9 mouse cellular contexts compared by ENCODE assay signal in genomic region chr11:51809632-51810224, GRCm38 (mm10). TPM values are rescaled to one million over a fixed set of nuclear protein-coding genes. Genes with fewer than 3 reads are reported as not detected.
DNase-seq lines count a peak whose midpoint lies in the region; ATAC-seq lines count a peak whose summit lies in the region.
"Had no signal": no experiment of that assay in that cellular context is flagged by ENCODE, and none has a peak within 500 bp of the region (broad histone marks: within the 10 kb centered on the region; RNA-seq: fewer than 3 reads in every experiment).

No protein-coding gene starts in this region.

- no peak overlapping the region for H3K4me3 ChIP-seq in hindbrain, embryonic 10.5 days
- H3K4me3 ChIP-seq: liver, embryonic 13.5 days had no signal

- no peak overlapping the region for H3K27ac ChIP-seq in hindbrain, embryonic 10.5 days
- H3K27ac ChIP-seq: liver, embryonic 13.5 days had no signal

- intact Hi-C loops in left cerebral cortex, postnatal 25 days (cut with DNase I): no loop called here

- no peaks in the 10 kb centered on the region for H3K36me3 ChIP-seq in hindbrain, embryonic 10.5 days
- H3K36me3 ChIP-seq: liver, embryonic 13.5 days had no signal

- H3K27me3 ChIP-seq in hindbrain, embryonic 10.5 days (ENCODE audit: insufficient read depth, poor library complexity, severe bottlenecking): no peaks in the 10 kb centered on the region
- H3K27me3 ChIP-seq: liver, embryonic 13.5 days had no signal

- H3K4me1 ChIP-seq in hindbrain, embryonic 10.5 days (replicated peaks): peaks cover 6% of the 10 kb centered on the region

- DNase-seq in adrenal gland, postnatal 14 days: peak; percentile 49
- DNase-seq in adrenal gland, adult 8-10 months: no peak
- DNase-seq in left cerebral cortex, postnatal 25 days (ENCODE audit: low spot score in 2 of 2): peak; percentile 44 to 47
- no peak for DNase-seq in left cerebral cortex, adult 18-20 months (ENCODE audit: low spot score in 2 of 2)
- peak; percentile 42 for DNase-seq in ZHBTc4 (ENCODE audit: low read depth, low spot score)
- peak; percentile 52 for DNase-seq in lung, postnatal 25 days (ENCODE audit: low spot score)
- DNase-seq in hindbrain, embryonic 10.5 days (ENCODE audit: low spot score): no peak
- DNase-seq: liver, embryonic 13.5 days had no signal

- ATAC-seq in erythroid progenitor cell, adult 5-6 weeks (replicated peaks; ENCODE audit: low FRiP score, poor library complexity, severe bottlenecking): no peak

- WGBS in hindbrain, embryonic 10.5 days: 65% methylated on average over 6 of the region's 6 CpGs

- H3K9me3 ChIP-seq in hindbrain, embryonic 10.5 days: no peaks in the 10 kb centered on the region
- H3K9me3 ChIP-seq: liver, embryonic 13.5 days had no signal

RNA-seq across cellular contexts. Expression of gene Sar1b, which starts 46.2 kb away (rescaled TPM):
- total RNA-seq in adrenal gland, postnatal 14 days (2021): 95.1 and 99.2 TPM in 2 replicates
- 100 to 1,000 TPM in 2 of 4 experiments, 10 to 100 TPM in 2; 96.3 to 116 (median 101) TPM for total RNA-seq in adrenal gland, adult 8-10 months (2022)
- total RNA-seq in left cerebral cortex, postnatal 25 days (2021): 10 to 100 TPM; 68.3 to 70.1 TPM
- total RNA-seq in left cerebral cortex, adult 18-20 months (2021): 10 to 100 TPM; 67.7 to 71.7 TPM
- total RNA-seq in erythroid progenitor cell, adult 5-6 weeks (2015; ENCODE audit: low replicate concordance): 32.7 and 43.2 TPM in 2 replicates
- total RNA-seq in erythroid progenitor cell, adult 5-6 weeks (2017; ENCODE audit: low replicate concordance): 12.3 and 12.7 TPM in 2 replicates
- polyA plus RNA-seq in hindbrain, embryonic 10.5 days (2016; fragmentation: Nextera tagmentation; extraction: Ambion mirVana): 117 and 135 TPM in 2 replicates

RNA-seq across cellular contexts. Expression of gene Sec24a, which starts 46.3 kb away (rescaled TPM):
- total RNA-seq in adrenal gland, postnatal 14 days (2021): 31.7 and 37.9 TPM in 2 replicates
- 10 to 100 TPM; 33.6 to 38.5 (median 37.4) TPM for total RNA-seq in adrenal gland, adult 8-10 months (2022)
- 10 to 100 TPM; 16.4 to 21.3 TPM for total RNA-seq in left cerebral cortex, postnatal 25 days (2021)
- 10 to 100 TPM; 17.3 to 18.7 TPM for total RNA-seq in left cerebral cortex, adult 18-20 months (2021)
- total RNA-seq in erythroid progenitor cell, adult 5-6 weeks (2015; ENCODE audit: low replicate concordance): 4.7 and 11.7 TPM in 2 replicates
- total RNA-seq in erythroid progenitor cell, adult 5-6 weeks (2017; ENCODE audit: low replicate concordance): 2.2 and 2.5 TPM in 2 replicates
- polyA plus RNA-seq in hindbrain, embryonic 10.5 days (2016; fragmentation: Nextera tagmentation; extraction: Ambion mirVana): 12.5 and 13.3 TPM in 2 replicates

RNA-seq across cellular contexts. Expression of gene Jade2, which starts 47.7 kb away (rescaled TPM):
- 11.9 and 15.1 TPM in 2 replicates for total RNA-seq in adrenal gland, postnatal 14 days (2021)
- 10 to 100 TPM; 21.1 to 36.2 (median 30.3) TPM for total RNA-seq in adrenal gland, adult 8-10 months (2022)
- 10 to 100 TPM; 28.7 to 34.5 TPM for total RNA-seq in left cerebral cortex, postnatal 25 days (2021)
- 10 to 100 TPM; 65.4 to 70.5 TPM for total RNA-seq in left cerebral cortex, adult 18-20 months (2021)
- 4.3 and 4.6 TPM in 2 replicates for total RNA-seq in erythroid progenitor cell, adult 5-6 weeks (2015; ENCODE audit: low replicate concordance)
- total RNA-seq in erythroid progenitor cell, adult 5-6 weeks (2017; ENCODE audit: low replicate concordance): 5.6 and 5.9 TPM in 2 replicates
- 0.35 and 0.39 TPM in 2 replicates for polyA plus RNA-seq in hindbrain, embryonic 10.5 days (2016; fragmentation: Nextera tagmentation; extraction: Ambion mirVana)

Comparison
In these comparisons a context has a peak if more than half of its experiments do, and no peak if none do; other contexts are left out.
1. DNase-seq: peak in adrenal gland, postnatal 14 days (single experiment), left cerebral cortex, postnatal 25 days (2 of 2), ZHBTc4 (single experiment) and lung, postnatal 25 days (single experiment); none in adrenal gland, adult 8-10 months (single experiment), left cerebral cortex, adult 18-20 months (0 of 2) and hindbrain, embryonic 10.5 days (single experiment).